Mouse (Mus musculus) midbrain, embryonic 12.5 days (tissue): Measurements from ENCODE around the gene Ap1ar. TPM values are rescaled to one million over a fixed set of nuclear protein-coding genes. Genes with fewer than 3 reads are reported as not detected.

ENCODE experiments used
- ATAC-seq: fragments of 200-750 bp; cut with Nextera tagmentation; 2 replicates; pipeline ENCODE4 v1.8.0; 2017; ENCODE audit warnings: low read depth, moderate TSS enrichment, moderate library complexity; ENCODE audit not compliant: low FRiP score
- H3K27ac ChIP-seq: fragments of 300-500 bp; sonication (generic); replicated peaks from 2 replicates; pipeline ENCODE4 v1.5.1; 2016; ENCODE audit warnings: mild to moderate bottlenecking
- H3K27me3 ChIP-seq: fragments of 300-500 bp; sonication (generic); 2 replicates; pipeline ENCODE4 v1.6.1; 2016; ENCODE audit warnings: mild to moderate bottlenecking
- H3K36me3 ChIP-seq: fragments of 300-500 bp; sonication (generic); 2 replicates; pipeline ENCODE4 v1.6.1; 2016
- H3K4me1 ChIP-seq: fragments of 300-500 bp; sonication (generic); 2 replicates; pipeline ENCODE4 v1.6.1; 2016
- H3K4me2 ChIP-seq: fragments of 300-500 bp; sonication (generic); replicated peaks from 2 replicates; pipeline ENCODE4 v1.6.1; 2016; ENCODE audit warnings: mild to moderate bottlenecking, moderate library complexity
- H3K4me3 ChIP-seq: fragments of 300-500 bp; sonication (generic); 2 replicates; pipeline ENCODE4 v1.5.1; 2016; ENCODE audit warnings: mild to moderate bottlenecking
- H3K9ac ChIP-seq: fragments of 300-500 bp; sonication (generic); replicated peaks from 2 replicates; pipeline ENCODE4 v1.6.1; 2016; ENCODE audit warnings: mild to moderate bottlenecking, moderate library complexity
- H3K9me3 ChIP-seq: fragments of 300-500 bp; sonication (generic); 2 replicates; pipeline ENCODE4 v1.6.1; 2016; ENCODE audit warnings: mild to moderate bottlenecking
- WGBS: fragments of 180-500 bp; shearing (Covaris S2); methylation state at CpG from one replicate; pipeline ENCODE4 v1.1.7; 2016; 5-methylcytosine and 5-hydroxymethylcytosine counted together
- polyA plus RNA-seq: library from polyadenylated mRNA; unstranded; fragments of >200 nt; fragmentation: Nextera tagmentation; extraction: Ambion mirVana; gene quantifications from 2 replicates; pipeline ENCODE4 v1.2.1, GENCODE M21; 2016

Gene Ap1ar
- polyA plus RNA-seq, 1 experiment from 2014 or later: 71.0 TPM

GRCm38 (mm10) chr3:127861340-127861739 lies 24.0 kb upstream of the Ap1ar start:
- Histone ChIP-seq H3K9me3 (no peaks in the 10 kb centered on the region), H3K27me3 (no peaks in the 10 kb centered on the region), H3K4me3 (no peak overlapping the region), H3K9ac (no peak overlapping the region), H3K27ac (no peak overlapping the region), H3K4me2 (no peak overlapping the region), H3K4me1 (no peaks in the 10 kb centered on the region), H3K36me3 (no peaks in the 10 kb centered on the region)
- 89% methylated on average over 11 of the region's 11 CpGs for WGBS
- no peak for ATAC-seq

- H3K9me3 ChIP-seq: no peaks in the 10 kb centered on the region
- no peaks in the 10 kb centered on the region for H3K27me3 ChIP-seq
- peak; percentile 77; the same call in 1 of the 2 replicates for ATAC-seq
- no peaks in the 10 kb centered on the region for H3K36me3 ChIP-seq
- no peak overlapping the region for H3K4me3 ChIP-seq
- 12% methylated on average over 15 of the region's 15 CpGs for WGBS
- H3K4me1 ChIP-seq: peaks cover 8% of the 10 kb centered on the region
- H3K4me2 ChIP-seq: peak overlapping the region; percentile 13; the same call in 1 of the 2 replicates
- H3K9ac ChIP-seq: no peak overlapping the region
- 0 out of 2 replicates have a peak overlapping the region, but pooled peaks have one; percentile 42 for H3K27ac ChIP-seq
Measured at GRCm38 (mm10) chr3:127853431-127854206, 16.3 kb upstream of the Ap1ar start.

DNA sequence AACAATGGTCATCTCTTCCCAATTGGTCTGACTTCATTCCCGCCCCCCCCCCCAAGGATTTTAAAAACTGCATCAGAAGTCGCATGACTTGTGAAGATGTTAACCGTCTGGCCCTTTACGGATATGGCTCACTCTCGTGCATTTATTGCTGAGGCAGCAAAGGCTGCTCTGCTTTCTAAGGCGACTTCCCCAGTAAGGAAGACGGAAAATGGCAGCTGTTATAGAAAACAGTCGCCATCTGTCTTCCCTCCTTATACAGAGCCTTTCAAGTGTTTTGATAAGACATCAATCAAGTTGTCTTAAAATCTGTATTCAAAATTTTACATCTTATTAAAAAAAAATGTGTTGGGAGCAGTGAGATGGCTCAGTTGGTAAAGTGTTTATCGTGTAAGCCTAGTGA lies 15.4 kb upstream of the Ap1ar start:
- Histone ChIP-seq H3K27ac (no peak overlapping the region), H3K9me3 (no peaks in the 10 kb centered on the region), H3K4me2 (no peak overlapping the region), H3K4me1 (peaks cover 8% of the 10 kb centered on the region), H3K4me3 (no peak overlapping the region), H3K27me3 (no peaks in the 10 kb centered on the region), H3K36me3 (no peaks in the 10 kb centered on the region), H3K9ac (no peak overlapping the region)
- no peak for ATAC-seq
- WGBS: 78% methylated on average over 9 of the region's 9 CpGs

DNA sequence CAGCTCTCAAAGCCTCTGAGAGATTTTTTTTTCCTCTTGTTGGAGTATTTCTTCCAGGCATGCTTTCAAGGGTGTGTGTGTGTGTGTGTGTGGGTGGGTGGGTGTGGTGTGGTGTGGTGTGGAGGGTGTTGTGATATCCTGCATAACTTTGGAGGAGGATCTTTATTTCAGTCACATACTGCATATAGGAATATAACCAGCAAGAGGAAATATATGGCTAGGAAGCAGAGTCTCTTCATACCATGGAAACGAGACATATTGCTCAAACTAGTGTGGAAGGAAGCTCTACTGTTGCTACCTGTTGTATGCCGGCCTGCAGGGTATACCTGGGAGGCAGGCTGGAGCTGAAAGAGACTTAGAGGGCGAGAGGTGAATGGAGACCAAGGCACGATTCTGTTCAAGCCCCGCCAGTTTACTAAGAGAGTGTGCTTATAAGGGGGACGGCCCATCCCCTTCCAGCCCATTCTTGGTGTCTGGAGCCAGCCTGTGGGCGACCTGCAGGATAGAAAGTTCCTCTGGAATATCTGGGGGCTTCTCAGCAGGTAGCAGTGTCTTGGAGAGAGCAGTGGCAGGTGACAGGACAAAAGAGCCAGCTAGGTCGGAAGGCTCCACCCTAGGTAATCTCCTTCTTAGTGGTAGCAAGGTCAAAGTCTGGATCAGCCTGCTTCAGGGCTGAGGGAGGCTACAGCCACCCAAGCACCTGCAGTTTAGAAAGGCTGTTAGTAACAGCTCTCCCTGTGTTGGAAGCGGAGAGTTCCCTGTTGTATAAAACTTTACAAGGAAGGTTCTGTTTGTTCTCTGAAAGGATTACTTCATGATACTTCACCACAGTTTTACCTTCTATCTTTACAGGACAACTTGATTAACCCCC lies 13.7 kb upstream of the Ap1ar start:
- ATAC-seq: no peak
- Histone ChIP-seq H3K4me2 (no peak overlapping the region), H3K27ac (no peak overlapping the region), H3K4me1 (peaks cover 8% of the 10 kb centered on the region), H3K9me3 (0 out of 2 replicates have a peak, but pooled peaks cover under 1% of the 10 kb centered on the region), H3K4me3 (no peak overlapping the region), H3K9ac (no peak overlapping the region), H3K36me3 (no peaks in the 10 kb centered on the region), H3K27me3 (no peaks in the 10 kb centered on the region)
- WGBS: 54% methylated on average over 9 of the region's 9 CpGs

GRCm38 (mm10) chr3:127849922-127850321 lies 12.6 kb upstream of the Ap1ar start:
- Histone ChIP-seq H3K4me3 (no peak overlapping the region), H3K4me1 (peaks cover 8% of the 10 kb centered on the region), H3K27ac (no peak overlapping the region), H3K9ac (no peak overlapping the region), H3K9me3 (0 out of 2 replicates have a peak, but pooled peaks cover 3% of the 10 kb centered on the region), H3K27me3 (no peaks in the 10 kb centered on the region), H3K36me3 (no peaks in the 10 kb centered on the region), H3K4me2 (no peak overlapping the region)
- no peak for ATAC-seq
- WGBS: 76% methylated on average over 5 of the region's 5 CpGs

DNA sequence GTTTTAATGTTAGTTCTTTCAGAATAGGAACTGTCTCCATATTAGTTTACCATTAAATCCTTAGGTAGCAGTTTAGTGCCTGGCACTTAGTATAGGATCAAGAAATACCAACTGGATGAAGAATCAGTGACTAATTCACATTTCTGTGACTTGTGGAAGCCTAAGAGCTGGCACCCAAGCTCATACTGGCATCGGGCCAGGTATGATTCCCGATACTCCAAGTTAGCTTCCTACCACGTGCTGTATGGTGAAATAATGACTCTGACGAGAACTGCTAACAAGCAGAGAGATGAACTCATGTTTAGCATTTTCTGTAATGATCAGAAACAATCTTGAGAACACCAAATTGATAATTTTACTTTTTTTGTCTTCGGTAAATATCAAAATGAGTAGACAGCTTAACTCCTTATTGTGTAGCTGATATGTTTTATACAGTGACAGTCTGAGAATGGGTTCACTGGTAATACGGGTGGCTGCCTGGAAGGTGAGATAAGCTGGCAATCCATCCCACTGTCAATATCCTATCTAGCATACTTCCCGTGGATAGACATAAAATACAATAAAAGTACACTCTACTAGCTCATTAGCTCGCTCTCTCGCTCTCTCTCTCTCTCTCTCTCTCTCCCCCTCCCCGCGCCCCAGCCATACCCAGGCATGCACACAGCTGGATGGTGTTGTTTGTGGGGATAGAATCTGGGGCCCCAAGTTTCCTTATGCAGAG lies 10.9 kb upstream of the Ap1ar start:
- 85% methylated on average over 11 of the region's 11 CpGs for WGBS
- H3K9me3 ChIP-seq: 0 out of 2 replicates have a peak, but pooled peaks cover 3% of the 10 kb centered on the region
- H3K4me1 ChIP-seq: no peaks in the 10 kb centered on the region
- no peak overlapping the region for H3K4me3 ChIP-seq
- H3K27ac ChIP-seq: no peak overlapping the region
- no peaks in the 10 kb centered on the region for H3K36me3 ChIP-seq
- no peaks in the 10 kb centered on the region for H3K27me3 ChIP-seq
- no peak overlapping the region for H3K9ac ChIP-seq
- no peak for ATAC-seq
- H3K4me2 ChIP-seq: no peak overlapping the region

DNA sequence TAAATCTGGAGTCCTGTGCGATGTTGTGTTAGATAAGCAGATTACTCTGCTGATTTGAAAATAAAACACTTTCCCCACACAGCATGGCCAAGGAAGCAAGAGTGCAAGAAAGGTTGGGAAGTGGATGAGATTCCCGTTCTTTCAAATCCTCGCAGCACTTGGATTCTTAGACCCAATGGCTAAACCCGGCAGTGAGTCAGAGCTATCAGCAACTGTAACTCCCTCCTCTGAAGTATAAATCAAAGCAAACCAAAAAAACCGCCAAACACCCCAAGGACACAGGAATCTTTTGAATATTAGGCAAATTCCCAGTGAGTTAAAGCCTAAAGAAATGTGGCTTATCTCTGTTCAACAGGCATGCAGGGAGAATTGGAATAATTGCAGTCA lies 6.6 kb upstream of the Ap1ar start:
- no peak overlapping the region for H3K4me2 ChIP-seq
- H3K27me3 ChIP-seq: no peaks in the 10 kb centered on the region
- no peaks in the 10 kb centered on the region for H3K4me1 ChIP-seq
- no peak overlapping the region for H3K27ac ChIP-seq
- H3K9me3 ChIP-seq: 0 out of 2 replicates have a peak, but pooled peaks cover 3% of the 10 kb centered on the region
- no peak overlapping the region for H3K4me3 ChIP-seq
- H3K9ac ChIP-seq: no peak overlapping the region
- no peak for ATAC-seq
- H3K36me3 ChIP-seq: no peaks in the 10 kb centered on the region
- WGBS: 86% methylated on average over 5 of the region's 5 CpGs

- H3K27ac ChIP-seq: no peak overlapping the region
- H3K9ac ChIP-seq: no peak overlapping the region
- 0 out of 2 replicates have a peak, but pooled peaks cover 3% of the 10 kb centered on the region for H3K9me3 ChIP-seq
- WGBS: 87% methylated on average over 2 of the region's 2 CpGs
- no peaks in the 10 kb centered on the region for H3K36me3 ChIP-seq
- H3K27me3 ChIP-seq: no peaks in the 10 kb centered on the region
- no peak for ATAC-seq
- no peak overlapping the region for H3K4me3 ChIP-seq
- no peak overlapping the region for H3K4me2 ChIP-seq
- H3K4me1 ChIP-seq: no peaks in the 10 kb centered on the region
Measured at GRCm38 (mm10) chr3:127843324-127843940, 6.1 kb upstream of the Ap1ar start.

- Histone ChIP-seq H3K27ac (no peak overlapping the region), H3K4me3 (no peak overlapping the region), H3K4me2 (no peak overlapping the region), H3K36me3 (no peaks in the 10 kb centered on the region), H3K4me1 (no peaks in the 10 kb centered on the region), H3K27me3 (no peaks in the 10 kb centered on the region), H3K9me3 (0 out of 2 replicates have a peak, but pooled peaks cover 3% of the 10 kb centered on the region), H3K9ac (no peak overlapping the region)
- 87% methylated on average over 8 of the region's 8 CpGs for WGBS
- no peak for ATAC-seq
Measured at GRCm38 (mm10) chr3:127841926-127842325, 4.6 kb upstream of the Ap1ar start.

DNA sequence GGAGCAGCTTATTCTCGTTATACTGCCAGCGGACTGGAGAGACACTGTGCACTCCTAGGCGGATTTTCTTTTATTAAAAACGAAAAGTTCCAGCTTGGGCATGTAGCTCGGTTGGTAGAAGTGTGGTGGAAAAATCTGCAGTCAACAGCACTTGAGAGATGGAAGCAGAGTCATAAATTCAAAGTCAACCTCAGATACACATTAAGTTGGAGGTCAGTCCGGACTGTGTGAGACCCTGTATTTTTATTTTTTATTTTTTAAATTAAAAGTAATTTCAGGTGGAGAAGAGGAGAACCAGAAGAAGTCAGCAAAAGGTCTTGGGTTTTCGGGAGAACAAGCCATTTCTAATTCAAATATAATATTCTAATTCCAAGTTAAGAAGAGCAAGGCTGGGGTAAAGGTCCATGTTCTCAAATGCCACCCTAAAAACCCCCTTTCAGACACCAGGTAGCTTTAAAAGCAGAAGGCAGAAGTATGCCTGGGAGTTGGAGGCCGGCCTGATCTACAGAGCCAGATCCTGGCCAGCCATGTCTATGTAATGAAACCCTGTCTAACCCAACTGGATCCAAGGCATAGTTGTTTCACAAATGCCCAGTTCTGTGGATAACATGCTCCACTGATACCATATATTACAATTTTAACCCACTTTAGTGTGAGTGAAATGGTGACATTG lies 785 bp upstream of the Ap1ar start:
- WGBS: 34% methylated on average over 8 of the region's 8 CpGs
- H3K9ac ChIP-seq: peak overlapping the region; percentile 94
- H3K27ac ChIP-seq: peak overlapping the region; percentile 87
- H3K9me3 ChIP-seq: no peaks in the 10 kb centered on the region
- ATAC-seq: peak; percentile 21
- peak overlapping the region; percentile 73 for H3K4me2 ChIP-seq
- H3K36me3 ChIP-seq: no peaks in the 10 kb centered on the region
- H3K4me3 ChIP-seq: peak overlapping the region; percentile 98
- H3K27me3 ChIP-seq: no peaks in the 10 kb centered on the region
- peaks cover 17% of the 10 kb centered on the region for H3K4me1 ChIP-seq

- Histone ChIP-seq H3K4me1 (peaks cover 17% of the 10 kb centered on the region), H3K9me3 (no peaks in the 10 kb centered on the region), H3K9ac (peak overlapping the region; percentile 94), H3K27ac (peak overlapping the region; percentile 87), H3K4me3 (peak overlapping the region; percentile 98), H3K27me3 (no peaks in the 10 kb centered on the region), H3K36me3 (no peaks in the 10 kb centered on the region), H3K4me2 (peak overlapping the region; percentile 73)
- WGBS: 1% methylated on average over 12 of the region's 17 CpGs
- peak; percentile 0; the same call in 1 of the 2 replicates for ATAC-seq
Measured at GRCm38 (mm10) chr3:127836798-127837153, 547 bp downstream of the Ap1ar start.
